Mouse (Mus musculus): ENCODE measurements around the gene Fam214a. TPM values are rescaled to one million over a fixed set of nuclear protein-coding genes. Genes with fewer than 3 reads are reported as not detected.

Gene Fam214a
- total and polyA plus RNA-seq, 2 experiments: 14.5 to 116 TPM

GRCm38 (mm10) chr9:75024089-75024488 is 71.4 kb downstream of the Fam214a start:
- TF ChIP-seq POLR2A (IDR thresholded peaks at IDR 0.05; ENCODE audit: extremely low read depth, insufficient read depth, low read length) (no peak), CTCF (IDR thresholded peaks at IDR 0.05; ENCODE audit: low read depth, low read length) (no peak)
- H3K4me3 ChIP-seq (ENCODE audit: insufficient read depth, low read depth, low read length): no peak overlapping the region
- no peak for DNase-seq (ENCODE audit: extremely low read depth, low read depth, low spot score)
- H3K9ac ChIP-seq (ENCODE audit: low read depth, low read length): no peak overlapping the region
- no peaks in the 10 kb centered on the region for H3K79me2 ChIP-seq (ENCODE audit: control insufficient read depth, insufficient read depth, low read length)
- peaks cover 77% of the 10 kb centered on the region for H3K36me3 ChIP-seq (ENCODE audit: control insufficient read depth, insufficient read depth, low read length)
- no peaks in the 10 kb centered on the region for H3K27me3 ChIP-seq (ENCODE audit: control insufficient read depth, insufficient read depth, low read length)
- no peak overlapping the region for H3K27ac ChIP-seq (replicated peaks; ENCODE audit: insufficient read depth, low read depth, low read length)
- 51% methylated on average over 7 of the region's 7 CpGs for WGBS
- H3K4me1 ChIP-seq (ENCODE audit: control insufficient read depth, insufficient read depth, low read length): 0 out of 2 replicates have a peak, but pooled peaks cover 2% of the 10 kb centered on the region

GRCm38 (mm10) chr9:75025689-75026088 is 73.0 kb downstream of the Fam214a start:
- 76% methylated on average over 6 of the region's 6 CpGs for WGBS
- Histone ChIP-seq H3K27me3 (ENCODE audit: control insufficient read depth, insufficient read depth, low read length) (no peaks in the 10 kb centered on the region), H3K9ac (ENCODE audit: low read depth, low read length) (no peak overlapping the region), H3K36me3 (ENCODE audit: control insufficient read depth, insufficient read depth, low read length) (peaks cover 77% of the 10 kb centered on the region), H3K79me2 (ENCODE audit: control insufficient read depth, insufficient read depth, low read length) (no peaks in the 10 kb centered on the region), H3K27ac (replicated peaks; ENCODE audit: insufficient read depth, low read depth, low read length) (no peak overlapping the region), H3K4me1 (ENCODE audit: control insufficient read depth, insufficient read depth, low read length) (no peaks in the 10 kb centered on the region), H3K4me3 (ENCODE audit: insufficient read depth, low read depth, low read length) (no peak overlapping the region)
- peak; percentile 51 for DNase-seq (ENCODE audit: extremely low read depth, low read depth, low spot score)
- TF ChIP-seq POLR2A (IDR thresholded peaks at IDR 0.05; ENCODE audit: extremely low read depth, insufficient read depth, low read length) (no peak), CTCF (IDR thresholded peaks at IDR 0.05; ENCODE audit: low read depth, low read length) (peak; percentile 31; the same call in 1 of the 2 replicates)

GRCm38 (mm10) chr9:75032408-75032807 is 79.7 kb downstream of the Fam214a start:
- H3K4me3 ChIP-seq (ENCODE audit: insufficient read depth, low read depth, low read length): no peak overlapping the region
- H3K27ac ChIP-seq (replicated peaks; ENCODE audit: insufficient read depth, low read depth, low read length): no peak overlapping the region
- 50% methylated on average over 1 of the region's 1 CpGs for WGBS
- DNase-seq (ENCODE audit: extremely low read depth, low read depth, low spot score): no peak
- H3K9ac ChIP-seq (ENCODE audit: low read depth, low read length): no peak overlapping the region
- peaks cover 45% of the 10 kb centered on the region for H3K36me3 ChIP-seq (ENCODE audit: control insufficient read depth, insufficient read depth, low read length)
- H3K79me2 ChIP-seq (ENCODE audit: control insufficient read depth, insufficient read depth, low read length): no peaks in the 10 kb centered on the region
- peaks cover 8% of the 10 kb centered on the region for H3K4me1 ChIP-seq (ENCODE audit: control insufficient read depth, insufficient read depth, low read length)
- no peaks in the 10 kb centered on the region for H3K27me3 ChIP-seq (ENCODE audit: control insufficient read depth, insufficient read depth, low read length)
- TF ChIP-seq CTCF (IDR thresholded peaks at IDR 0.05; ENCODE audit: low read depth, low read length) (no peak), POLR2A (IDR thresholded peaks at IDR 0.05; ENCODE audit: extremely low read depth, insufficient read depth, low read length) (no peak)

GRCm38 (mm10) chr9:75033141-75033540 is 80.5 kb downstream of the Fam214a start:
- Histone ChIP-seq H3K27ac (replicated peaks; ENCODE audit: insufficient read depth, low read depth, low read length) (no peak overlapping the region), H3K79me2 (ENCODE audit: control insufficient read depth, insufficient read depth, low read length) (0 out of 2 replicates have a peak, but pooled peaks cover 2% of the 10 kb centered on the region), H3K36me3 (ENCODE audit: control insufficient read depth, insufficient read depth, low read length) (peaks cover 39% of the 10 kb centered on the region), H3K27me3 (ENCODE audit: control insufficient read depth, insufficient read depth, low read length) (no peaks in the 10 kb centered on the region), H3K4me1 (ENCODE audit: control insufficient read depth, insufficient read depth, low read length) (peaks cover 8% of the 10 kb centered on the region), H3K9ac (ENCODE audit: low read depth, low read length) (no peak overlapping the region), H3K4me3 (ENCODE audit: insufficient read depth, low read depth, low read length) (no peak overlapping the region)
- DNase-seq (ENCODE audit: extremely low read depth, low read depth, low spot score): no peak
- no peak for TF ChIP-seq POLR2A (IDR thresholded peaks at IDR 0.05; ENCODE audit: extremely low read depth, insufficient read depth, low read length)
- TF ChIP-seq CTCF (IDR thresholded peaks at IDR 0.05; ENCODE audit: low read depth, low read length): 0 out of 2 replicates have a peak, but pooled peaks have one; percentile 11
- WGBS: 56% methylated on average over 7 of the region's 7 CpGs

- 20% methylated on average over 1 of the region's 1 CpGs for whole genome bisulfite sequencing
- H3K79me2 ChIP-seq (ENCODE audit: control insufficient read depth, insufficient read depth, low read length): peaks cover 2% of the 10 kb centered on the region; the same call in 1 of the 2 replicates
- H3K4me1 ChIP-seq (ENCODE audit: control insufficient read depth, insufficient read depth, low read length): peaks cover 16% of the 10 kb centered on the region
- no peak overlapping the region for H3K9ac ChIP-seq (ENCODE audit: low read depth, low read length)
- peaks cover 24% of the 10 kb centered on the region for H3K36me3 ChIP-seq (ENCODE audit: control insufficient read depth, insufficient read depth, low read length)
- peak; percentile 94 for DNase-seq (ENCODE audit: extremely low read depth, low read depth, low spot score)
- TF ChIP-seq POLR2A (IDR thresholded peaks at IDR 0.05; ENCODE audit: extremely low read depth, insufficient read depth, low read length): no peak
- TF ChIP-seq CTCF (IDR thresholded peaks at IDR 0.05; ENCODE audit: low read depth, low read length): no peak
- H3K27me3 ChIP-seq (ENCODE audit: control insufficient read depth, insufficient read depth, low read length): no peaks in the 10 kb centered on the region
- H3K27ac ChIP-seq (replicated peaks; ENCODE audit: insufficient read depth, low read depth, low read length): peak overlapping the region; percentile 64
- no peak overlapping the region for H3K4me3 ChIP-seq (ENCODE audit: insufficient read depth, low read depth, low read length)
Measured at GRCm38 (mm10) chr9:75034691-75035090, 82.0 kb downstream of the Fam214a start.

GRCm38 (mm10) chr9:75035944-75036343 is 83.3 kb downstream of the Fam214a start:
- peak; percentile 55 for DNase-seq (ENCODE audit: extremely low read depth, low read depth, low spot score)
- Histone ChIP-seq H3K79me2 (ENCODE audit: control insufficient read depth, insufficient read depth, low read length) (peaks cover 2% of the 10 kb centered on the region; the same call in 1 of the 2 replicates), H3K36me3 (ENCODE audit: control insufficient read depth, insufficient read depth, low read length) (peaks cover 14% of the 10 kb centered on the region), H3K9ac (ENCODE audit: low read depth, low read length) (no peak overlapping the region), H3K4me1 (ENCODE audit: control insufficient read depth, insufficient read depth, low read length) (peaks cover 21% of the 10 kb centered on the region), H3K27me3 (ENCODE audit: control insufficient read depth, insufficient read depth, low read length) (no peaks in the 10 kb centered on the region), H3K27ac (replicated peaks; ENCODE audit: insufficient read depth, low read depth, low read length) (0 out of 2 replicates have a peak overlapping the region, but pooled peaks have one; percentile 8), H3K4me3 (ENCODE audit: insufficient read depth, low read depth, low read length) (no peak overlapping the region)
- 64% methylated on average over 4 of the region's 4 CpGs for WGBS
- TF ChIP-seq POLR2A (IDR thresholded peaks at IDR 0.05; ENCODE audit: extremely low read depth, insufficient read depth, low read length) (no peak), CTCF (IDR thresholded peaks at IDR 0.05; ENCODE audit: low read depth, low read length) (no peak)
